Mouse (Mus musculus) limb, embryonic 12.5 days (tissue): Measurements from ENCODE around the gene Scn4a. TPM values are rescaled to one million over a fixed set of nuclear protein-coding genes. Genes with fewer than 3 reads are reported as not detected.
A peak's percentile ranks its signal among the peaks of the same experiment; 100 is the strongest.

Experiments
- ATAC-seq: fragments of 200-750 bp; cut with Nextera tagmentation; 2 replicates; pipeline ENCODE4 v1.8.0; 2017; ENCODE audit warnings: low read depth, moderate TSS enrichment; ENCODE audit not compliant: insufficient number of reproducible peaks, insufficient read depth, low FRiP score, low TSS enrichment
- H3K27ac ChIP-seq: fragments of 300-500 bp; sonication (generic); 2 replicates; pipeline ENCODE4 v1.5.1; 2016; ENCODE audit warnings: mild to moderate bottlenecking, moderate library complexity
- H3K27me3 ChIP-seq: fragments of 300-500 bp; sonication (generic); 2 replicates; pipeline ENCODE4 v1.6.1; 2016; ENCODE audit warnings: mild to moderate bottlenecking, moderate library complexity
- H3K36me3 ChIP-seq: fragments of 300-500 bp; sonication (generic); 2 replicates; pipeline ENCODE4 v1.6.1; 2016; ENCODE audit warnings: mild to moderate bottlenecking, moderate library complexity
- H3K4me1 ChIP-seq: fragments of 300-500 bp; sonication (generic); replicated peaks from 2 replicates; pipeline ENCODE4 v1.6.1; 2016
- H3K4me2 ChIP-seq: fragments of 300-500 bp; sonication (generic); 2 replicates; pipeline ENCODE4 v1.6.1; 2016; ENCODE audit warnings: mild to moderate bottlenecking, moderate library complexity
- H3K4me3 ChIP-seq: fragments of 300-500 bp; sonication (generic); replicated peaks from 2 replicates; pipeline ENCODE4 v1.5.1; 2016; ENCODE audit warnings: mild to moderate bottlenecking
- H3K9ac ChIP-seq: fragments of 300-500 bp; sonication (generic); replicated peaks from 2 replicates; pipeline ENCODE4 v1.6.1; 2016; ENCODE audit warnings: mild to moderate bottlenecking, moderate library complexity
- H3K9me3 ChIP-seq: fragments of 300-500 bp; sonication (generic); 2 replicates; pipeline ENCODE4 v1.6.1; 2016; ENCODE audit warnings: mild to moderate bottlenecking, moderate library complexity
- WGBS: fragments of 180-500 bp; shearing (Covaris S2); methylation state at CpG from one replicate; pipeline ENCODE4 v1.1.7; 2016; 5-methylcytosine and 5-hydroxymethylcytosine counted together
- polyA plus RNA-seq: library from polyadenylated mRNA; unstranded; fragments of >200 nt; fragmentation: Nextera tagmentation; extraction: Ambion mirVana; gene quantifications from 2 replicates; pipeline ENCODE4 v1.2.1, GENCODE M21; 2016

Scn4a gene
- polyA plus RNA-seq, 1 experiment from 2014 or later, result 0.25 TPM

DNA sequence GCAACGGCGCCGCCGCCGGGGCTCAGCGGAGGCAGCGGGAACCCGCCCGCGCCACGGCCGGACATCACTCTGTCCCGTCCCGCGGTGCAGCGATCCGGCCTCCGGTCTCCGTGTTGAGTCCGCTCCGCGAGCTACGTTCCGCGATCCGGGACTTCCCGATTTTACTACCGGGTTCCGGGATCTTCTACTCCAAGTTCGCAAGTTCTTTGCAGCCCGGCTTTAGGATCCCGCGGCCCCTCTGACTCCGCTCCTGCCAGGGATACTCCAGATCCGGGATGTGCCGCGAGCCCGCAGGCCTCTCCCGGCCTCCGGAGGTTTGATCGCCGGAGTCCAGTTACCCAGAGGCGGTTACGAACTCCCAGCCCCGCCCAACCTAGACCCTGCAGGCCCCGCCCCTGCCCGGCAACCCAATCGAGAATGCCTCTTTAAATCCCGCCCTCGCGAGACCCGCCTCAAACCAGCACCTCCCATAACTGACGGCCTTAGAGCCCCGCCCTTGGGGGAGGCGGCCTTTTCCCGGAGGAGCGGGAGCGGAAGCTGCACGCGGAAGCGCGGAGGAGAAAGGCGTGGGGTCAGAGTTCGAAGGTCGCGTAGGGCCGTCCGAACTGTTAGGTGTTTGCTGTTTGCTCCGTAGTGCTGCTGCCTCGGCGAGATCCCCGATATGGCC lies 80.3 kb downstream of the Scn4a start, which contains the start of gene Smarcd2:
Gene Smarcd2 (minus strand): TSS at position 329 of the 667 bp plus-strand sequence.
- peaks cover 62% of the 10 kb centered on the region for H3K4me1 ChIP-seq
- no peaks in the 10 kb centered on the region for H3K9me3 ChIP-seq
- H3K4me2 ChIP-seq, result peak within 1 kb of the TSS; percentile 93
- 0 out of 2 replicates have a peak, but pooled peaks cover 3% of the 10 kb centered on the region for H3K27me3 ChIP-seq
- H3K27ac ChIP-seq, result peak within 1 kb of the TSS; percentile 96
- peak within 1 kb of the TSS; percentile 99 for H3K9ac ChIP-seq
- peak; percentile 88 for ATAC-seq
- WGBS, result under 1% methylated on average over 72 of the region's 72 CpGs
- no peaks in the 10 kb centered on the region; the same call in 1 of the 2 replicates for H3K36me3 ChIP-seq
- peak within 1 kb of the TSS; percentile 99 for H3K4me3 ChIP-seq

DNA sequence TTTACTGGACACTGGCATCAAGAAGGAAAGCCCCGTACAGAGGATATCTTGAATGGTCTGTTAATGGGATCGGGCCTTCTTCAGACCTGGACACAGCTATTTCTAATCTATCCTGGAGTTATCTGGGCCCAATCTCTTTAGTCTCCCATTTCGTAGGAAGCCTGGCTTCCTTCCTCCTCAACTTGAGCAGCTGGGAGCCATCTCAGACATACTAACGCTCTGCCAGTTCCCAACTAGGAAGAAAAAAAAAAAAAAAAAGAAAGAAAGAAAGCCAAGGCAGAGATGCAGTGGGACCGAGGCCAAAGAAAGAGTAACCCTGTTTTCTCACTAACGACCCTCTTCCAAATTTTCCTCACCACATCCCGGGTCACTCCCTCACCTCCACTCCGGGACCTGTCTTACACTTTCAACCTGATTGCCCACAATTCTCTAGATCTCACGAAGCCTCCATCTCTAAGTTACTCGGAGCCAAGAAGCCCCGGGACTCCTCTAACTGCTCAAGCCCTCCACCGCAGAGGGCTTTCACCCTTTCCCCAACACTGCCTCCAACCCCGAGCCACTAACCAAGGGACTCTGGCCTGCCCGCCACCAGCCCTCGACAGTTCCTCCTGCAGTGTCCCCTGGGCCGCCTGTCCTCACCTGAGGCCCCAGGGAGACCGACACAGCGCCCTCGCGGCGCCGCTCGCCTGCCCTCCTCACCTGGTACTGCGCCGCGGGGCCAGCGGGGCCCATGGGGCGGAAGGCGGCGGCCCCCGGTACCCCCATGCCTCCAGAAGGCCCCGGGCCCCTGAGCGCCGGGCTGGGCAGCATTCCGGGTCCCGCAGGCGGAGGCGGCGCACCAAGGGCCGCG lies 81.1 kb downstream of the Scn4a start:
- H3K4me3 ChIP-seq, result peak overlapping the region; percentile 99
- peak overlapping the region; percentile 96 for H3K27ac ChIP-seq
- H3K9me3 ChIP-seq, result no peaks in the 10 kb centered on the region
- peak overlapping the region; percentile 93 for H3K4me2 ChIP-seq
- H3K9ac ChIP-seq, result peak overlapping the region; percentile 99
- no peaks in the 10 kb centered on the region for H3K27me3 ChIP-seq
- 1% methylated on average over 41 of the region's 41 CpGs for WGBS
- H3K4me1 ChIP-seq, result peaks cover 69% of the 10 kb centered on the region
- peaks cover 3% of the 10 kb centered on the region for H3K36me3 ChIP-seq
- ATAC-seq, result no peak; the same call in 1 of the 2 replicates

DNA sequence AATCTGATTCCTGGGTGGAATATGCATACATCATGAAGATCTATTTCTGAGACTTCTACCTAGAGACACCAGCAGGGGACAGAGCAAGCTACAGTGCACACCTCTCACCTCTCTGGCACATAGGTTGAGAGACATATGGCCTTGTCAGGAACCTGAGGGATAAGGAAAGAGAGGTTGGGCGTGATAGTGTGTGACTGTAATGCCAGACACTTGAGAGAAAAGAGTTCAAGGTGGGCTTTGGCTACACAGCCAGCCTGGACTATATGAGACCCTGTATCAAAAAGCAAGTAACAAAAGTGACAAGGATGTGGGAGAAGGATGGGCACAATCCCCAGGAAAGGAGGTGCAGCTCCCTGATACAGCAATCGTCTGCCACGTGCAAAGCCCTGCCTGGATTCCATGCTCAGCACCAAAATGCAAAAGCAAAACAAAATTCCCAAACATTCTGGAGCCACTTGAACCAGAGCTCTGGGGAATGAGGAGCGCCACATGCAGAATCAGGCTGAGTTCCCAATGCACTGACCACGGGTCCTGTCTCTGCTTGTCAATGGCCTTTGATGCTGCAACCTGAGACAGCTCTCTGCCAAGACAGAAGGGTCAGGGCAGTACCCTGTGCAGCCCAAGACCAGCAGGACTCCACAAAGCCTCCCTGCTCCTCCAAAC lies 81.8 kb downstream of the Scn4a start:
- ATAC-seq, result no peak
- peak overlapping the region; percentile 96 for H3K27ac ChIP-seq
- peaks cover 69% of the 10 kb centered on the region for H3K4me1 ChIP-seq
- H3K4me2 ChIP-seq, result peak overlapping the region; percentile 93
- H3K4me3 ChIP-seq, result peak overlapping the region; percentile 99
- H3K9me3 ChIP-seq, result no peaks in the 10 kb centered on the region
- 27% methylated on average over 5 of the region's 5 CpGs for WGBS
- H3K27me3 ChIP-seq, result no peaks in the 10 kb centered on the region
- peak overlapping the region; percentile 99 for H3K9ac ChIP-seq
- H3K36me3 ChIP-seq, result peaks cover 11% of the 10 kb centered on the region

DNA sequence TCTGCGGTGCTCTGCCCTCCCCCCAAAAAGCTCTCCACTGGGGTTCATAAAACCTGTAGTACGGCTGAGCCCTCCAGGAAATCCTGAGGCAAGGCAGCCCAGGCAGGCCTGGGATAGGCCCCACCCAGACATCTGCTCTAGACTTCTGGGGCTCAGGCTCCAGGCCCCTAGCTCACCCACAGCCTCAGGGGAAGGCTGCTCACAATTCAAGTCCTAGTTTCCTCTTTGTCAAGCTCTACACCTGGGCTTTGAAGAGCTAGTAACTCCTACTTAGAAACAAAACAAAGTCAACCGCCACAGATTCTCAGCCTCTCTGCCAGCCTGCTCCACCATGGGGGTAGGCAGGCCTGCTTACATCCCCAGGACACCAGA lies 84.0 kb downstream of the Scn4a start:
- WGBS, result 5% methylated on average over 3 of the region's 3 CpGs
- Histone ChIP-seq H3K9ac (peak overlapping the region; percentile 35), H3K27ac (peak overlapping the region; percentile 93), H3K4me3 (peak overlapping the region; percentile 30), H3K27me3 (no peaks in the 10 kb centered on the region), H3K36me3 (peaks cover 33% of the 10 kb centered on the region), H3K9me3 (no peaks in the 10 kb centered on the region), H3K4me1 (peaks cover 55% of the 10 kb centered on the region), H3K4me2 (peak overlapping the region; percentile 51)
- ATAC-seq, result 0 out of 2 replicates have a peak, but pooled peaks have one; percentile 12

Other genes starting within 250 kb of the Scn4a start
- not detected in 2 replicates for gene Gm10840, start 192.4 kb downstream of the Scn4a start, polyA plus RNA-seq
- gene Limd2, start 192.4 kb downstream of the Scn4a start, polyA plus RNA-seq, result 508 and 509 TPM in 2 replicates
- gene Strada, start 151.1 kb downstream of the Scn4a start, polyA plus RNA-seq, result 31.1 and 33.2 TPM in 2 replicates
- gene Ccdc47, start 136.9 kb downstream of the Scn4a start, polyA plus RNA-seq, result 73.9 and 78.5 TPM in 2 replicates
- 107 and 111 TPM in 2 replicates for gene Ddx42, start 136.4 kb downstream of the Scn4a start, polyA plus RNA-seq
- gene Ftsj3, start 97.2 kb downstream of the Scn4a start, polyA plus RNA-seq, result 61.2 and 71.6 TPM in 2 replicates
- gene Psmc5, start 97.1 kb downstream of the Scn4a start, polyA plus RNA-seq, result 352 and 355 TPM in 2 replicates
- 102 and 104 TPM in 2 replicates for gene Smarcd2, start 80.3 kb downstream of the Scn4a start, polyA plus RNA-seq
- gene Tcam1, start 76.6 kb downstream of the Scn4a start, polyA plus RNA-seq, result 0.30 and 0.37 TPM in 2 replicates
- not detected in 2 replicates for gene Gh, start 51.4 kb downstream of the Scn4a start, polyA plus RNA-seq
- 1.3 and 1.8 TPM in 2 replicates for gene Cd79b, start 38.5 kb downstream of the Scn4a start, polyA plus RNA-seq
- gene Prr29, start 12.2 kb upstream of the Scn4a start, polyA plus RNA-seq, result not detected in 2 replicates
- 17.8 and 27.9 TPM in 2 replicates for gene Icam2, start 34.8 kb upstream of the Scn4a start, polyA plus RNA-seq
- gene Ern1, start 134.6 kb upstream of the Scn4a start, polyA plus RNA-seq, result 7.9 and 8.3 TPM in 2 replicates